Mouse (Mus musculus) ES-E14 (cell line): Measurements from ENCODE around the gene Aoc2.

Source experiments
- CHD2 ChIP-seq: IDR thresholded peaks from 2 replicates; pipeline ENCODE4 v1.6.1; 2014; ENCODE audit warnings: mild to moderate bottlenecking, low read depth, low read length, inconsistent platforms
- HCFC1 ChIP-seq: IDR thresholded peaks from 2 replicates; pipeline ENCODE4 v1.6.1; 2012; ENCODE audit warnings: low read length, inconsistent platforms, borderline replicate concordance; ENCODE audit not compliant: insufficient read depth
- MAFK ChIP-seq: IDR thresholded peaks from 2 replicates; pipeline ENCODE4 v1.6.1; 2014; ENCODE audit warnings: mild to moderate bottlenecking, low read depth, low read length, inconsistent platforms; ENCODE audit not compliant: insufficient read depth
- ZC3H11A ChIP-seq: IDR thresholded peaks from 2 replicates; pipeline ENCODE4 v1.6.1; 2012; ENCODE audit warnings: low read depth, mild to moderate bottlenecking, inconsistent platforms, low read length, borderline replicate concordance
- ZNF384 ChIP-seq: IDR thresholded peaks from 2 replicates; pipeline ENCODE4 v1.6.1; 2012; ENCODE audit warnings: low read depth, low read length, inconsistent platforms

GRCm38 (mm10) chr11:101338123-101338760 lies 13.4 kb downstream of the Aoc2 start:
- TF ChIP-seq ZC3H11A: no peak
- TF ChIP-seq ZNF384: no peak
- no peak for TF ChIP-seq HCFC1
- no peak for TF ChIP-seq MAFK
- TF ChIP-seq CHD2: no peak
